Mouse (Mus musculus) kidney, adult 2 months (tissue): Measurements from ENCODE around the gene 4931428F04Rik. TPM values are rescaled to one million over a fixed set of nuclear protein-coding genes. Genes with fewer than 3 reads are reported as not detected.

Experiments used
- DNase-seq: peaks from one replicate; pipeline ENCODE4 v3.0.0; 2021
- H3K27ac ChIP-seq: fragments of 200-500 bp; 2 replicates; pipeline ENCODE4 v1.5.1; 2012; ENCODE audit warnings: low read depth, low read length, control low read depth, inconsistent platforms; ENCODE audit not compliant: insufficient read depth
- H3K27me3 ChIP-seq: fragments of 200-500 bp; replicated peaks from 2 replicates; pipeline ENCODE4 v1.6.1; 2012; ENCODE audit warnings: mild to moderate bottlenecking, moderate library complexity, low read length, inconsistent platforms; ENCODE audit not compliant: control insufficient read depth, insufficient read depth
- H3K36me3 ChIP-seq: fragments of 200-500 bp; 2 replicates; pipeline ENCODE4 v1.6.1; 2012; ENCODE audit warnings: mild to moderate bottlenecking, moderate library complexity, low read length, inconsistent platforms; ENCODE audit not compliant: control insufficient read depth, insufficient read depth
- H3K4me1 ChIP-seq: fragments of 200-500 bp; 2 replicates; pipeline ENCODE4 v1.6.1; 2011; ENCODE audit warnings: low read length; ENCODE audit not compliant: control insufficient read depth, insufficient read depth
- H3K4me3 ChIP-seq: fragments of 200-500 bp; 2 replicates; pipeline ENCODE4 v1.5.1; 2011; ENCODE audit warnings: mild to moderate bottlenecking, low read depth, low read length, control low read depth; ENCODE audit not compliant: insufficient read depth
- CTCF ChIP-seq: fragments of 200-500 bp; conservative IDR thresholded peaks from 2 replicates; pipeline ENCODE4 v1.5.1; 2011; ENCODE audit warnings: low read depth, mild to moderate bottlenecking, control low read depth, low read length, moderate library complexity, mixed read lengths; ENCODE audit not compliant: insufficient read depth, insufficient read length
- POLR2A ChIP-seq: fragments of 200-500 bp; IDR thresholded peaks from one replicate; pipeline ENCODE4 v1.6.1; 2011; ENCODE audit warnings: low read depth, low read length, control low read depth
- WGBS: fragments of 180-500 bp; shearing (Covaris S2); methylation state at CpG from one replicate; pipeline ENCODE4 v1.1.7; 2018; 5-methylcytosine and 5-hydroxymethylcytosine counted together
- polyA plus RNA-seq: library from polyadenylated mRNA; depleted of rRNA; stranded (reverse); fragments of >200 nt; gene quantifications from 2 replicates; pipeline ENCODE4 v1.2.3, GENCODE M21; 2012; rRNA removed

Gene 4931428F04Rik
- polyA plus RNA-seq, 1 experiment, result 2.5 TPM

DNA sequence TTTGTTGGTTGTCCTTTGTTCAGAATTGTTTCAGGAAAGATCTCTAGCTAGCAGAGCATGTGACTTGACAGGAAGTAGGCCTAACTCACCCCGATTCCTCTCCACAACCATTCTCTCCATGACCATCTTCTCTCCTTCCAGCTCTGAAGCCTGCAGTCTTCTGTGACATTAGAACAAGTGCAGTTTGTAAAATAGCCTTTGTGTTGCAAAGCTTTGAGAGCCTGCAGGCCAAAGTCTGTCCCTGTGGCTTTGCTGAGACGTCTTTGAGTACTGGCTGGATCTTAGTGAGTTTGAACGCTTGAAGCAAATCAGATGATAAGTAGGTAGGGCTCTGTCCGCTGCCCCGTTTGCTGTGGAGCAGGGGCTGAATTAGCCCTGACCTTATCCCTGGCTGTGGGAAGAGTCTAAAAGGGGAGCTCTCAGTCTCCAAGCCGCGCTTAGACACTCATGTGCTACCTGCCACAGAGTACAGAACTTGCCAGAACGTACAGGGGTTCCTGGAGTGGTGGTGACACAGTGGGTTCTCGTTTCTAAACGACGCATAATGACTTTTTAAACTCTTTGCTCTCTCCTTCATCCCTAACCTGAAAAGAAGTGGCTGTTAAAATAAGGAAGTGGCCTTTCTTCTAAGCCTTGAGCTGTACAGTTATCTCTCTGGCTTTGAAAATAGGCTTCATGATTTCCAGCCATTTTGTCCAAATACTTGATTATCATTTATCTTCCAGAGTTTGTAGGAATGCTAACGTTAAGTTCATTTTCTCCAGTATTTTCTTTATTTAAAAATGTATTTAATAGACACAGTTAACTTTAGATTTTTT is 58.0 kb downstream of the 4931428F04Rik start:
- DNase-seq, result no peak
- 80% methylated on average over 12 of the region's 12 CpGs for WGBS
- peaks cover 3% of the 10 kb centered on the region; the same call in 1 of the 2 replicates for H3K4me1 ChIP-seq
- TF ChIP-seq POLR2A (no peak), CTCF (no peak)
- peaks cover 2% of the 10 kb centered on the region; the same call in 1 of the 2 replicates for H3K36me3 ChIP-seq
- no peaks in the 10 kb centered on the region for H3K27me3 ChIP-seq
- H3K4me3 ChIP-seq, result no peak overlapping the region
- H3K27ac ChIP-seq, result no peak overlapping the region

Other genes with a start within 250 kb of the 4931428F04Rik start
- gene Ces3a, start 241.3 kb downstream of the 4931428F04Rik start, polyA plus RNA-seq, result 0.09 and 0.14 TPM in 2 replicates
- 0.08 TPM in 1 of 2 replicates, not detected in the other for gene Ces3b, start 206.1 kb downstream of the 4931428F04Rik start, polyA plus RNA-seq
- 0.03 TPM in 1 of 2 replicates, not detected in the other for gene Ces4a, start 158.1 kb downstream of the 4931428F04Rik start, polyA plus RNA-seq
- gene Cbfb, start 119.2 kb downstream of the 4931428F04Rik start, polyA plus RNA-seq, result 4.4 and 6.1 TPM in 2 replicates
- 22.1 and 23.2 TPM in 2 replicates for gene D230025D16Rik, start 64.7 kb downstream of the 4931428F04Rik start, polyA plus RNA-seq
- gene B3gnt9, start 34.7 kb downstream of the 4931428F04Rik start, polyA plus RNA-seq, result 4.8 and 5.3 TPM in 2 replicates
- 13.1 and 13.5 TPM in 2 replicates for gene Tradd, start 25.3 kb downstream of the 4931428F04Rik start, polyA plus RNA-seq
- gene Fbxl8, start 25.2 kb downstream of the 4931428F04Rik start, polyA plus RNA-seq, result 6.9 and 8.3 TPM in 2 replicates
- gene Hsf4, start 20.1 kb downstream of the 4931428F04Rik start, polyA plus RNA-seq, result 2.1 and 2.7 TPM in 2 replicates
- gene Nol3, start 13.7 kb downstream of the 4931428F04Rik start, polyA plus RNA-seq, result 4.8 and 5.6 TPM in 2 replicates
- 11.7 and 15.3 TPM in 2 replicates for gene Exoc3l, start 6.2 kb upstream of the 4931428F04Rik start, polyA plus RNA-seq
- 88.1 and 93.5 TPM in 2 replicates for gene E2f4, start 7.8 kb upstream of the 4931428F04Rik start, polyA plus RNA-seq
- gene Elmo3, start 15.7 kb upstream of the 4931428F04Rik start, polyA plus RNA-seq, result 49.6 and 60.3 TPM in 2 replicates
- 11.0 and 14.1 TPM in 2 replicates for gene Lrrc29, start 36.4 kb upstream of the 4931428F04Rik start, polyA plus RNA-seq
- gene Tmem208, start 36.5 kb upstream of the 4931428F04Rik start, polyA plus RNA-seq, result 113 and 116 TPM in 2 replicates
- 18.2 and 20.0 TPM in 2 replicates for gene Fhod1, start 58.1 kb upstream of the 4931428F04Rik start, polyA plus RNA-seq
- gene Slc9a5, start 59.0 kb upstream of the 4931428F04Rik start, polyA plus RNA-seq, result 1.9 and 2.5 TPM in 2 replicates
- 0.14 and 0.18 TPM in 2 replicates for gene Plekhg4, start 83.4 kb upstream of the 4931428F04Rik start, polyA plus RNA-seq
- gene Kctd19, start 123.6 kb upstream of the 4931428F04Rik start, polyA plus RNA-seq, result 0.08 and 0.17 TPM in 2 replicates
- gene Lrrc36, start 123.7 kb upstream of the 4931428F04Rik start, polyA plus RNA-seq, result 0.33 and 0.45 TPM in 2 replicates
- 11.9 and 19.3 TPM in 2 replicates for gene Tppp3, start 181.7 kb upstream of the 4931428F04Rik start, polyA plus RNA-seq
- gene Zdhhc1, start 207.0 kb upstream of the 4931428F04Rik start, polyA plus RNA-seq, result 47.6 and 57.7 TPM in 2 replicates
- gene Hsd11b2, start 228.9 kb upstream of the 4931428F04Rik start, polyA plus RNA-seq, result 310 and 336 TPM in 2 replicates